Mouse (Mus musculus): ENCODE measurements around the gene Myo16. TPM values are rescaled to one million over a fixed set of nuclear protein-coding genes. Genes with fewer than 3 reads are reported as not detected.

The Myo16 gene
- polyA plus RNA-seq, 1 experiment: 0.44 TPM

DNA sequence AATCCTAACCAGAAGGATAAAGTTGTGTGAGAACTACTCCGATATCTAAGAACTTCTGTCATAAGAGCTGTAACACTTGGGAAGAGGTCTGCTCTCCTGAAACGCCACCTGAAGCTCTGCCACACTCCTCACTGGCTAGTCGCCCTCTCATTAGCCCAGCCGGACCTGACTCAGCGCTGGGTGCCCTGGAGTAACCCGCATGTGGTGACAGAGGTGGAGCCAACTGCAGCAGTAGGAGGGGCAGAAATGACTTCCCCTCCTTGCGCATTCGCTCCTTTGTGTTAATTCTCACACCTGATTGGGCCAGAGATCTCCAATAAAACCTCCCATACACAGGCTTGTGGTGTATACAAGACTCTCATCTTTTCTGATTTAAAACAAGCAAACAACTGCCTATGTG is 14.2 kb upstream of the Myo16 start:
- H3K4me3 ChIP-seq (ENCODE audit: control insufficient read depth, low read depth, low read length): no peak overlapping the region
- no peaks in the 10 kb centered on the region for H3K36me3 ChIP-seq (ENCODE audit: control insufficient read depth, insufficient read depth, low read length)
- H3K27ac ChIP-seq (ENCODE audit: control insufficient read depth, insufficient read depth, low read depth, low read length): no peak overlapping the region
- H3K4me1 ChIP-seq (ENCODE audit: control insufficient read depth, insufficient read depth, low read length): no peaks in the 10 kb centered on the region
- TF ChIP-seq POLR2A (IDR thresholded peaks at IDR 0.05; ENCODE audit: control insufficient read depth, low read depth, low read length) (no peak), CTCF (IDR thresholded peaks at IDR 0.05; ENCODE audit: control insufficient read depth, insufficient read depth, insufficient replicate concordance, low read depth, low read length) (no peak)
- H3K27me3 ChIP-seq (ENCODE audit: control insufficient read depth, insufficient read depth, low read length): no peaks in the 10 kb centered on the region

DNA sequence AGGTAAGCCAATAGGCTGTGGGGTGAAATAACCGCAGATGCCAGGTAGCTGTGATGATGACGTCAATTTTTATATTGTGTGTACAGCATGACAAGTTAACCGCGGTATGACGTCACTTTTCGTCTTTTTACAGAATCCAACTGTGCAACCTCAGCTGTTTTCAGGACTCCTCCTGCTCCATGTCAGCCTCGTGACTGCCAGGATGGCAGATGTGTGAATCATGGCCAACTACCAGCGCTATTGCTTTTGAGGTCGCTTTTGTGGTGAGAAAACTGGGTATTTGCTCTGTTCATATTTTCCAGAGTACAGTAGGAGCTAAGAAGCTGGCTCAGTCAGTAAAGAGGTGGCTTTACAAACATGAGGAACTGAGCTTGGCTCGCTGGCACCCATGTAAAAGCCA is 9.8 kb upstream of the Myo16 start:
- Histone ChIP-seq H3K4me1 (ENCODE audit: control insufficient read depth, insufficient read depth, low read length) (no peaks in the 10 kb centered on the region), H3K36me3 (ENCODE audit: control insufficient read depth, insufficient read depth, low read length) (no peaks in the 10 kb centered on the region), H3K4me3 (ENCODE audit: control insufficient read depth, low read depth, low read length) (no peak overlapping the region), H3K27me3 (ENCODE audit: control insufficient read depth, insufficient read depth, low read length) (no peaks in the 10 kb centered on the region), H3K27ac (ENCODE audit: control insufficient read depth, insufficient read depth, low read depth, low read length) (no peak overlapping the region)
- no peak for TF ChIP-seq CTCF (IDR thresholded peaks at IDR 0.05; ENCODE audit: control insufficient read depth, insufficient read depth, insufficient replicate concordance, low read depth, low read length)
- no peak for TF ChIP-seq POLR2A (IDR thresholded peaks at IDR 0.05; ENCODE audit: control insufficient read depth, low read depth, low read length)

DNA sequence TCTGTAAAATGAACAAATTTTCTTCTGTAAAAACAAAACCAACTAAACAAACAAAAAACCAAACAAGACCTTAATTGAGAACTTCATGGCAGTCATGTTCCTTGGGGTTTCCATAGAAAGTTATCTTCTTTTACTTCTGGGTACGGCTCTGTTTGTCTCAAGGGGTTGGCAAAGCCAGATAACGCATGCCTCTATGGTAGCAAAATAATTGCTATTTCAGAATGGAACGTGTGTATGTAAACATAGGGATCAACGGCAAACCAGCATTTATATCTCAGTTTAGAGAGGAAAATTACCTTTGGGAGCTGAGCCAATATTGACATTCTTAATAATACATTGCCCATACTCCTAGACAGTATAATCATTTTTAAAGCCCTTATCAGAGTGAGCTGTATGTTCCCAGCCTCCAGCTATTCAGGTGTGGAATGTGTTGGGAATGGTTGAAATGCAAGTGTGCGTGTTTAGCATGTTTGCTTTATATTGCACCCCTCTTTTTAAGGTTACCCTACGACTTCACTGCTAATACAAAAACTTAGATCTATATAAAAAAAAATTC is 1.9 kb upstream of the Myo16 start:
- Histone ChIP-seq H3K27me3 (ENCODE audit: control insufficient read depth, insufficient read depth, low read length) (no peaks in the 10 kb centered on the region), H3K4me1 (ENCODE audit: control insufficient read depth, insufficient read depth, low read length) (peaks cover 2% of the 10 kb centered on the region), H3K4me3 (ENCODE audit: control insufficient read depth, low read depth, low read length) (no peak overlapping the region), H3K27ac (ENCODE audit: control insufficient read depth, insufficient read depth, low read depth, low read length) (no peak overlapping the region), H3K36me3 (ENCODE audit: control insufficient read depth, insufficient read depth, low read length) (no peaks in the 10 kb centered on the region)
- no peak for TF ChIP-seq CTCF (IDR thresholded peaks at IDR 0.05; ENCODE audit: control insufficient read depth, insufficient read depth, insufficient replicate concordance, low read depth, low read length)
- TF ChIP-seq POLR2A (IDR thresholded peaks at IDR 0.05; ENCODE audit: control insufficient read depth, low read depth, low read length): no peak

DNA sequence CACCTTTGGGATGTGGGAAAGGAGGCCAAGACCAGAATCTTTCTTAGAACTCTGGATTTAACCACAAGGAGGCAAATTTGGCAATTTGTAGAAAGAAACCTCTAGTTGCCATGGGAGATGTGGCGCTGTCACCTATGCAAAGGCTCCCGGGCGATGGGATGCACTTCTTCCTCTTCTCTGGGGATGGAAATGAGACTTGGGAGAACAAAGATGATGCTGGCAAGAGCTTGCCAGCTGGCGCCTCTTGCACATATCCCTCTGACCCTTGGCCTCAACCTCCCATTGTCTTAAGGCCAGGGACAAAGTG is 681 bp downstream of the Myo16 start:
- Histone ChIP-seq H3K27ac (ENCODE audit: control insufficient read depth, insufficient read depth, low read depth, low read length) (no peak overlapping the region), H3K4me3 (ENCODE audit: control insufficient read depth, low read depth, low read length) (no peak overlapping the region), H3K36me3 (ENCODE audit: control insufficient read depth, insufficient read depth, low read length) (no peaks in the 10 kb centered on the region)

DNA sequence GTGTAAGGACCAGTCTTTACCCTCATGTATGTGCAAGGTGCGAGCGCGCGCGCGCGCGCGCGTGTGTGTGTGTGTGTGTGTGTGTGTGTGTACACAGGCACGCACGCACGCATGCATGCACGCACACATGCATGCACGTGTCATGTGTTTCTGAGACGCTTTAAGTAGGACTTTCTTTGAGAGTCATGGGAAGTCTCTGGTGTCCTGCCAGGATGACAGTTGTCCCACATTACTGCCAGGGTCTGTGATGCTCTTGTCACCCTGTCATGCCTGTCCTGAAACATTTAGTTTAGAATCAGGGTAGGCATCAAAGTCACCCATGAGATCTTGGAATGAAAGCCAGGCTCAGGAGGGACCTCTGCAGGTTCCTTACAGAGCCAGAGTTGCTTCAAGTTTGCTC is 1.4 kb downstream of the Myo16 start:
- no peaks in the 10 kb centered on the region for H3K27me3 ChIP-seq (ENCODE audit: control insufficient read depth, insufficient read depth, low read length)
- peaks cover 2% of the 10 kb centered on the region for H3K4me1 ChIP-seq (ENCODE audit: control insufficient read depth, insufficient read depth, low read length)
- no peak overlapping the region for H3K27ac ChIP-seq (ENCODE audit: control insufficient read depth, insufficient read depth, low read depth, low read length)
- TF ChIP-seq POLR2A (IDR thresholded peaks at IDR 0.05; ENCODE audit: control insufficient read depth, low read depth, low read length) (no peak), CTCF (IDR thresholded peaks at IDR 0.05; ENCODE audit: control insufficient read depth, insufficient read depth, insufficient replicate concordance, low read depth, low read length) (no peak)
- no peak overlapping the region for H3K4me3 ChIP-seq (ENCODE audit: control insufficient read depth, low read depth, low read length)
- no peaks in the 10 kb centered on the region for H3K36me3 ChIP-seq (ENCODE audit: control insufficient read depth, insufficient read depth, low read length)

More for the DNA sequence above, 681 bp downstream of the Myo16 start:
- no peak for TF ChIP-seq CTCF (IDR thresholded peaks at IDR 0.05; ENCODE audit: control insufficient read depth, insufficient read depth, insufficient replicate concordance, low read depth, low read length)
- TF ChIP-seq POLR2A (IDR thresholded peaks at IDR 0.05; ENCODE audit: control insufficient read depth, low read depth, low read length): no peak
- Histone ChIP-seq H3K4me1 (ENCODE audit: control insufficient read depth, insufficient read depth, low read length) (peaks cover 2% of the 10 kb centered on the region), H3K27me3 (ENCODE audit: control insufficient read depth, insufficient read depth, low read length) (no peaks in the 10 kb centered on the region)

DNA sequence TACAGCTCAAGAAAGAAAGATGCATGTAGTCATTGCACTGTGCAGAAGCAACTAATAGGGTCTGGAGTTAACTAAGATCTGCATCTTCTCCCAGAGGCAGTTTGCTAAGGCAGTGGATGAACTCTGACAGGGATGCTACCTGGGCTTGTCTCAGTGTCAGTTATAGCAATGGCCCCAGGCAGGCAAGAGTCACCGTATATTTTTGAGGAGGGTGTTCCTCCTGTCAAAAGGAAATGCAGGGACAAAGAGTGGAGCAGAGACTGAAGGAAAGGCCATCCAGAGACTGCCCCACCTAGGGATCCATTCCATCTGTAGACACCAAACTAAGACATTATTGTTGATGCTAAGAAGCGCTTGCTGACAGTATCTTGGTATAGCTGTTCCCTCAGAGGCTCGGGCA is 7.4 kb downstream of the Myo16 start:
- H3K27me3 ChIP-seq (ENCODE audit: control insufficient read depth, insufficient read depth, low read length): no peaks in the 10 kb centered on the region
- no peak overlapping the region for H3K4me3 ChIP-seq (ENCODE audit: control insufficient read depth, low read depth, low read length)
- no peaks in the 10 kb centered on the region for H3K4me1 ChIP-seq (ENCODE audit: control insufficient read depth, insufficient read depth, low read length)
- no peaks in the 10 kb centered on the region for H3K36me3 ChIP-seq (ENCODE audit: control insufficient read depth, insufficient read depth, low read length)
- TF ChIP-seq CTCF (IDR thresholded peaks at IDR 0.05; ENCODE audit: control insufficient read depth, insufficient read depth, insufficient replicate concordance, low read depth, low read length) (no peak), POLR2A (IDR thresholded peaks at IDR 0.05; ENCODE audit: control insufficient read depth, low read depth, low read length) (no peak)
- H3K27ac ChIP-seq (ENCODE audit: control insufficient read depth, insufficient read depth, low read depth, low read length): no peak overlapping the region

DNA sequence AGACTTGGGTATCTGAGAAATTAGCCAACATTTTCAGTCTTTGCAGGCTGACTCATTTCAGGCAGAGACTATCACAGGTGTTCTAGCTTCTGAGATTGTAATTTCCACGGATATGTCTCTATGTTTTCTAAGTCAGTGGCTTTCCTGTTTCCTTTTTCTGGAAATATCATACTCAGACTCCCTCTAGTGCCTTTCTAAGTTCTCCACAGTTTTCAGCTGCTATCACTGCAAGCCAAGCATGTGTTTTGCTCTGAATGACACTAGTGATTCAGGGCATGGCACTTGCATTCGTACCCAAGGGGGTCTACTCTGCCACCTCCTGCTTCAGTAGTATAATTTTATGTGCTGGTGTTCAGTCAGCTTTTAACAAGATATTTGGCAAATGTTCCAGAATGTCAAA is 11.2 kb downstream of the Myo16 start:
- no peak for TF ChIP-seq CTCF (IDR thresholded peaks at IDR 0.05; ENCODE audit: control insufficient read depth, insufficient read depth, insufficient replicate concordance, low read depth, low read length)
- TF ChIP-seq POLR2A (IDR thresholded peaks at IDR 0.05; ENCODE audit: control insufficient read depth, low read depth, low read length): no peak
- H3K27ac ChIP-seq (ENCODE audit: control insufficient read depth, insufficient read depth, low read depth, low read length): no peak overlapping the region
- H3K4me1 ChIP-seq (ENCODE audit: control insufficient read depth, insufficient read depth, low read length): no peaks in the 10 kb centered on the region
- H3K36me3 ChIP-seq (ENCODE audit: control insufficient read depth, insufficient read depth, low read length): no peaks in the 10 kb centered on the region
- H3K4me3 ChIP-seq (ENCODE audit: control insufficient read depth, low read depth, low read length): no peak overlapping the region
- no peaks in the 10 kb centered on the region for H3K27me3 ChIP-seq (ENCODE audit: control insufficient read depth, insufficient read depth, low read length)

DNA sequence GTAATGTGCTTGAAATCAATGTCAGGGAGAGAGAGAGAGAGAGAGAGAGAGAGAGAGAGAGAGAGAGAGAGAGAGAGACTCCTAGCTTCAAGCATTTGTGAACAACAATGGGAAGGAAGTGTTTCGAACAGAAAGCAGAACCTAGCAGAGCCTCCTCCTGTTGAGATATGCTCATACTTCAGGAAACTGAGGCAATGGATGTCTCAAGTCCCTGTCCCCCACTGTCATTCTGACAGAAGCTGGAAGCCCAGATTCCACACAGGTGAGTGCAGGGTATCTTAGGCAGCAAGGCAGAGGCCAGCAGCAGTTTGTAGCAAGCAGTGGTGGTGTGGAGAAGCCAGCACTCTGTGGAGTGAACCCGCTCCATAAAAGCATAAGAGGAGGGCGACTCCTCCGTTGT is 14.6 kb downstream of the Myo16 start:
- Histone ChIP-seq H3K4me1 (ENCODE audit: control insufficient read depth, insufficient read depth, low read length) (no peaks in the 10 kb centered on the region), H3K36me3 (ENCODE audit: control insufficient read depth, insufficient read depth, low read length) (no peaks in the 10 kb centered on the region), H3K27ac (ENCODE audit: control insufficient read depth, insufficient read depth, low read depth, low read length) (no peak overlapping the region), H3K27me3 (ENCODE audit: control insufficient read depth, insufficient read depth, low read length) (no peaks in the 10 kb centered on the region), H3K4me3 (ENCODE audit: control insufficient read depth, low read depth, low read length) (no peak overlapping the region)
- TF ChIP-seq POLR2A (IDR thresholded peaks at IDR 0.05; ENCODE audit: control insufficient read depth, low read depth, low read length) (no peak), CTCF (IDR thresholded peaks at IDR 0.05; ENCODE audit: control insufficient read depth, insufficient read depth, insufficient replicate concordance, low read depth, low read length) (no peak)

All from testis, adult 2 months (tissue).